Mouse (Mus musculus): ENCODE measurements at regions not wholly inside any gene's neighbourhood (a gene's known extent, or its start where the extent isn't known, plus 50 kb on each side); places are given as distances from the start of the nearest gene placed in this dataset.

DNA sequence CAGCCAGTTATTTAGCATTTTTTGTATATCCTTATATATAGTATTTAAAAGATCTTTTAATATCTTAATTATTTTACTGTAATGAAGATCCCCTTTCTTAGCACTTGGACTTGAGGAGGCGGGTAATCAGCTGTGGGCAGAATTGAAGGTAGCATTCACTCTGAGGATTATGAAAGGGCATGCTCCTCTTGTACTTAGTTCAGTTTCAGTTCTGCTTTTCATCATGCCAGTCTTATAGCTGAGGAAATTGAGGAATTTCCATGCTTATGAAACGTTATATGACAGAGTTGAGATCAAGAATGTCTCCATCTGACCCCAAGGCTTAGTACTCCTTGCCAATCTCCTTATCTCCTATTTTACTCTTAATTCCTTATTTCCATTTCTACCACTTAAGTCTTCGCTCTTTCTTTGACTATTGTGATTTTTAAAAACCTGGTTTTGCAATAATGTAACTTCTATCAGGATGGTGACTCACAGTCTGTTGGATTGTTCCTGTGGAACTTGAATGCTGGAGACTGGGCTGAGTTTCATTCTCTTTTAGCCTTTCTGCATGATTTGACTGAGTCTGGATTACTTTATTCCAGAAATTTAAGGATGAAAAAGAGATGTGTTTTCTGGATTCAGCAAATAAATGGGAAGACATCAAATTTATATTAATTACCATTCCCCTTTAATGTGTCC, 133.6 kb downstream of the Papss1 start:
- no peak for DNase-seq (ENCODE audit: low spot score in 2 of 2)

- no peak for DNase-seq (ENCODE audit: low spot score in 2 of 2)
These were observed 138.6 kb downstream of the Papss1 start for GRCm38 (mm10) chr3:131703134-131703533.

GRCm38 (mm10) chr3:131713532-131713931, 149.0 kb downstream of the Papss1 start:
- DNase-seq (ENCODE audit: low spot score in 2 of 2): no peak

- DNase-seq (ENCODE audit: low spot score in 2 of 2): no peak
These were observed 154.2 kb downstream of the Papss1 start for GRCm38 (mm10) chr3:131718761-131719160.

GRCm38 (mm10) chr3:131728618-131729017, 164.1 kb downstream of the Papss1 start:
- DNase-seq (ENCODE audit: low spot score in 2 of 2): no peak

DNA sequence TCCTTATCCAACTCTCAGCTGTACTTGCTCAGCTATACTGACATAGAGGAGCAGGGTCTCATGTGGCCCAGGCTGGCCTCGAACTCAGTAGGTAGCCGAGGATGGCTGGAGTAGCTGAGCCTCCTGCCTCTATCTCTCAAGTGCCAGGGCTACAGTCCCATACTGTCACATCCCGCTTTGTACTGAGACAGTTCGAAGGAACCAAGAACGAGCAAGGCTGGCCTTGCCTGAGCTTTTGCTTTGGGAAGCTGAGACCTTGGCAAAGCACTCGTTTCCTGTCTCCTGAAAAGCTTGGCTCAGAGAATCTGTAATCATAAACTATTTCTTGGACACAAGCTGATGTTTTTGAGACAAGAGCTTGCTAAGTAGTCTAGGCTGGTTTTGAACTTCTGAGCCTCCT, 169.7 kb downstream of the Papss1 start:
- no peak for DNase-seq (ENCODE audit: low spot score in 2 of 2)

DNA sequence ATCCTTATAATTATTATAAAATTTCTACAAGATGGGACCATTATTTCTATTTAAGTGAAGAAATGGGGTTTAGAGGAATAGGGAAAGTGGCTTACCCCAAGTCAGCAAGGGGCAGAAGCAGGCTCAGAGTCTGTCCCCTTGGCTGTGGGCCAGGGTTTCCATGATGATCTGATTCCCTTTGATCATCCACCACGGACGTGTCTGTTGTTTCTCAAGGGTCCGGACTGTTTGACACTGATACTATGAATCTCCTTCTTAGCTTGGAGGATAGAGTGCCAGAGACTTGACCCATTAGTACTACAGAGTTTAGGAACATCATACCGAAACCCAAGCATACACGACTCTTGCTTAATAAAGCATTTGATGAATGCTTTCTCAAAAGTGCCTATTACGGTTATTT, 172.9 kb downstream of the Papss1 start:
- DNase-seq (ENCODE audit: low spot score in 2 of 2): no peak

- no peak for DNase-seq (ENCODE audit: low spot score in 2 of 2)
These were observed 173.5 kb downstream of the Papss1 start for GRCm38 (mm10) chr3:131737953-131738598.

- no peak for DNase-seq (ENCODE audit: low spot score in 2 of 2)
These were observed 191.0 kb downstream of the Papss1 start for GRCm38 (mm10) chr3:131755537-131755936.

DNA sequence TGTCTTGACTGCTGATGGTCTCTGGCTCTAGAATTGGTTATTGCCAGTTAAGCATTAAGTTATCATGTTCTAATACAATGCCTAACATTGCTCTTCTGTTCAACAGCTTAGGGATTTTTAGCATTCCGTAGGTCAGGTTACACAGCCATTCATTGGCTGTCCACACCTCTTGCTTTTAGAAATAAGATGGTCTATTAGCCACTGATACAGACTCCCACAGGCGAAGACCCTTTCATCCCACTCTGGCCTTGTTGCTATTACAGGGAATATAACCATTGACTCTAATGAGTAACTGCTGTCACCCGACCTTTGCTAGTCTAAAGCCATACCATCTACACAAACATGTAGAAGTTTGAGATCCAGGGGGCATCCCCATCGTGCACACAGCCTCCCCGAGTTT, 191.6 kb downstream of the Papss1 start:
- no peak for DNase-seq (ENCODE audit: low spot score in 2 of 2)

DNA sequence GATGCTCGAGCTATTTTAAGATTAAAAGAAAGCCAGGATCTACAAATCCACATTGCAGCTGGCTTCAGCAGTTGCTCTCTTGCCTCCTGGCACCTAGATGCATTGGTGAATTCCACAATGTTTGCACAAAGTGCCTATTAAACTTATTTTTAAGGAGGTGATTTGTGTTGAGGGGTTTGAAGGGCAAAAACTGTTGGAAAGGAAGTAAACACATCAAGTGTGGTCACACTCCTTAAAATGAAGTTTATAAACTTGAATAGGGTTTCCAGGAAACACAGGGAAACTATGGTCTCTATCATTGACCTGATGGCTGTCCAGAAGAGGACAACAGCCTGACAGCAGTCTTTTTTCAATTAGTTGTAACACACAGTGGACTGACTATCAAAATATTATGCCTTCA, 205.4 kb downstream of the Papss1 start:
- no peak for DNase-seq (ENCODE audit: low spot score in 2 of 2)

DNA sequence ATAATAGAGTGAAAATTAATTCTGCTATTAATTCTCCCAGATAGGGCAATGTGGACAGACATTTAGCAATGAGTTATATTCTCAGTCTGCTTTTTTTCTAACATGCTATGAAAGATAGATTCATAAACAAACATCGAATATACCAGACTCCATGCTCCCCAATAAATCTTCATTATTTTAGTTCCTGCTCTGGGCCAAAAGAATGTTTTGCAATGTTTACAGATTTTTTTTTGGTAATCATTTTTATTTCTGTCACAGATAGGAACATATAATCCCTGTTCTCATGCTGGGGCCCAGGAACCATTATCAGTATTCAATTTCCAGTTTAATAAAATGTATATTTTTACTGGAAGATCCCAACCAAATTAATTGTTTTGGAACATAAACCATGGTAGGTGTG, 205.9 kb downstream of the Papss1 start:
- DNase-seq (ENCODE audit: low spot score in 2 of 2): no peak

GRCm38 (mm10) chr3:131771863-131772546, 207.4 kb downstream of the Papss1 start:
- no peak for DNase-seq (ENCODE audit: low spot score in 2 of 2)

DNA sequence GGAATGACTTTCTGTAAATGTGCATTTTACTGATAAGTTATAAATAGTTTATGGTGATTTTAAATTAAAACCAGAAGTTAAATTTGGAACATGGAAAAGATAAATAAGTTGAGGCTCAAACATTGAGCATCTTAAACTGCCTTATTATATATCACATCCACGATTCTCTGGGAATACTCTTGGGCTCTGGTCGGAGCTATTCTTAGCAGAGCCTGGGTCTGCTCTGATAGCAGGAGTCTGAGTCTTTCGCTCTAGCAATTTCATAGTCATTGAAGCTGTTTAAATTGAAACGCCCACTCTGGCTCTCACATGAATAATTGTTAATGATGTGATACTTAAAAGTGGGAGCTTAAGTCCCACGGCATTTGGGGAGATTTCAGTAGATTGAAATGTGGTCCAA, 208.0 kb downstream of the Papss1 start:
- DNase-seq (ENCODE audit: low spot score in 2 of 2): no peak

GRCm38 (mm10) chr3:131775431-131775830, 210.9 kb downstream of the Papss1 start:
- no peak for DNase-seq (ENCODE audit: low spot score in 2 of 2)

- no peak for DNase-seq (ENCODE audit: low spot score in 2 of 2)
These were observed 212.1 kb downstream of the Papss1 start for GRCm38 (mm10) chr3:131776650-131777049.

GRCm38 (mm10) chr3:131779803-131780202, 215.2 kb downstream of the Papss1 start:
- no peak for DNase-seq (ENCODE audit: low spot score in 2 of 2)

DNA sequence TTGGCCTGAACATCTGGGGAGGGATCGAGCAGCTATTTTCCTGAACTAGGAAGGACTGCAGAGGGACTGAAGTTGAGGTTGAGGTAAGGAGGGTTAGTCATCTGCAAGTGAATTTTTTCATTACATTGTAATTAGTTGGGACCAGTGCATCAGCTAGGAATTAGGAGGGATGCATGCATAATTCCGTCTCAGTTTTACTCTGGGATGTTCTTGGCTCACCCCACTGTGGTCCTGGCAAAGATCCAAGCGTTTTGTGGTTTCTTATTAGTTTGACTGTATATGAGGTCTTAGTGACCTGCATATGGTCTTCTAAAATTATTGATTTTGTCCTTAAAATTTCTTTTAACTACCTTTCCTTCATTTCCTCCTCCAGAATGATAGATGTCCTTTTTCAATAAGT, 221.0 kb downstream of the Papss1 start:
- no peak for DNase-seq (ENCODE audit: low spot score in 2 of 2)

DNA sequence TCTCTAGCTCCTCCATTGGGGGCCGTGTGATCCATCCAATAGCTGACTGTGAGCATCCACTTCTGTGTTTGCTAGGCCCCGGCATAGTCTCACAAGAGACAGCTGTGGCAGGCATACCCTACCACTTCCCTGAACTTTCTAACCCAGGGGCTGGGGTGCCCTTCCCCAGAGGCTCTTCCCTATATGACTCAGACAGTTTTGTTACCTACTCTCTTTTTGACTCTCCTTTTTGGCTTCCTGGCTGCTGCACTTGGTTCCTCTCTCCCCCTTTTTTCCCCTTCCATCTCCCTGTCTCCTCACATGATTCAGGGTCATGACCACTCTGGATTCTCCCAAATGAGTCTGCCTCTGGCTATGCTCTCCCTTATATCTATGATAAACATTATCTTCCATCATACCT, 223.8 kb downstream of the Papss1 start:
- no peak for DNase-seq (ENCODE audit: low spot score in 2 of 2)

DNA sequence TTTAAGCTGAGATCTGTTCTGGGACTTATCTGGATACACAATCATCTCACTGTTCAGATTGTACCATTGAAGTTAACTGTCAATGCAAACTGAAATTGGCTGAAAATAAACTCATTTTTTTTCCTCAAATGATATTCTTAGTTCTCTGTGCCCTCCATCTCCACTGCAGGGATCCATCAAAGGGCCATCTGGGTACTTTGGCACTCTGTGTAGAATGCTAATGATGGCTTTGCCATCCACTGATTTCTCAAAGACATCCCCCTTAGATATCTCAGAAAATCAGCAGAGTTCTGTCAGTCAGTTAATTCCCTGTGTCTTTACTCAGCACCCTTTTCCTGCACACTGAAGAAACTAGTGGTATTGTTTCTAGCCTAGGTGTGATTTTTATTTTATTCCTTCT, 224.6 kb downstream of the Papss1 start:
- no peak for DNase-seq (ENCODE audit: low spot score in 2 of 2)

- no peak for DNase-seq (ENCODE audit: low spot score in 2 of 2)
These were observed 229.5 kb downstream of the Papss1 start for GRCm38 (mm10) chr3:131794056-131794455.

DNA sequence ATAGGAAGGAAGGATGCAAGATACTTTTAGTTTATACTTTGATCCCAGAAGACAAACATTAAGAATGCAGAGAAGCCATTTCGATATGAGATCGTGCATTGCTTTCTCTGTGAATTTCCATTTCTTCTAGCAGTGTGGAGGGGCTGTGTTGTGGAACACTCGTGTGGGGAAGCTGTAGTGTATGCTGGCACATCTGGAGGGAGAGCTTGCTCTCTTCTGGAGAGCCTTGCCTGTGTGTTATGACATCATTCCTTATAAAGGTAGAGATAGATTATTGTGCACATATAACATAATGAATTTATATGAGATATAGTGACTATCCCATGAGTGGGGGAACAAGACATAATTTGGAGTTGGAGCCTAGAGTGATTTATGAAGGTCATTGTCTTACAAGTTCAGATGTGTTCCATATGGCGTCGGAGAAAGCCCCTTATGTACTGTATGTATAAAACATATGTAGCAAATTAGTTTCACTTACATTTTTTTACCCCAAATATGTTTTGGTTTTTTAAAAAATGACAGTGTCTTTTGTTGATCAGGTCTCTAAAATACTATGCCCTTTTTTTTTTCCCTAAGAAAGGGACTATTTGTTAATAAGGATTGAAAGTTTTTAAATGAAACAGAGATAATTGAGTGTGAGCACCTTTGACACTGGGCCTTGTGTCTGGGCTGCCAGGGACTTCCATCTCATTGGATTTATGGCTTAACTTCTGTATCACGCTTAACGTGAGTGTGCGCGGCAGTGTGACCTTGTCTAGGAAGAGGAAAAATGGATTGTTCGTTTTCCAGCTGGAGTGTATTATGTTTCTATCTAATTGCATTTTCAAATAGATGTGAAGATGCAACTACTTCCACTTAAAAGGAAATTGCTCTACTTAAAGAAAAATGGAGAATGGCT, 230.8 kb downstream of the Papss1 start:
- DNase-seq (ENCODE audit: low spot score in 2 of 2): no peak

Measured in urinary bladder, postnatal 36 days (tissue).